15 mouse cellular contexts compared by ENCODE assay signal in the genomic region with DNA sequence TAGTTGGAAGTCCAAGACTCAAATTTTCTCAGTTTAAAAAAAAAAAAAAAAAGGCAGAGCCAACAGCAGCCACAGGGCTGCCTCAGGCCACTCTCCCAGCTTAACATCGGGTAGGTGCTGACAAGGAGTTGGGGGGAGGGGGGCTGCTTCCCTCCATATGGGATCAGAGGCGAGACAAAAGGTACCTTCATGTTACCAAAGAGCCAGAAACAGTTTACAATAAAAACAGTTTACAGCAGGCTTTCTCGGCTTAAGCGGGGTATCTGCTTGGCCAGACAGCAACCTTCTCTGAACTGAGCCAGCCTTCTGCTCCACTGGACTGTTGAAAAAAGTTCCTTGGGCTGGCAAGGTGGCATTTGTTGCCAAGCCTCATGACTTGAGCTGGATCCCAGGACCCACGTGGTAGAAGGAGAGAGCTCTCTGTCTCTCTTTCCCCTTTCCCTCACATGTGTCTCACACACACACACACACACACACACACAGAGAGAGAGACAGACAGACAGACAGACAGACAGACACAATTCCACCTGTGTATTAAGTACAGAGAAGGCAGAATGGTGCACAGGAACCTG.
A peak's percentile ranks its signal among the peaks of the same experiment; 100 is the strongest.
DNase-seq lines count a peak whose midpoint lies in the region; ATAC-seq and TF ChIP-seq lines count a peak whose summit lies in the region.
"Had no signal": no experiment of that assay in that cellular context is flagged by ENCODE, and none has a peak within 500 bp of the region (broad histone marks: within the 10 kb centered on the region; RNA-seq: fewer than 3 reads in every experiment).

No protein-coding gene starts in this region.

- H3K4me3 ChIP-seq in forebrain, embryonic 12.5 days (replicated peaks): no peak overlapping the region
- no peak overlapping the region for H3K4me3 ChIP-seq in forebrain, embryonic 10.5 days
- H3K4me3 ChIP-seq in layer of hippocampus, adult 2 months: no peak overlapping the region
- no peak overlapping the region for H3K4me3 ChIP-seq in brown adipose tissue, adult 24 weeks (ENCODE audit: insufficient read depth, low read depth, low read length)
- H3K4me3 ChIP-seq in limb, embryonic 12.5 days (replicated peaks): no peak overlapping the region
- H3K4me3 ChIP-seq: midbrain, embryonic 12.5 days had no signal

- WGBS in forebrain, embryonic 12.5 days: 23% methylated on average over 5 of the region's 5 CpGs
- 44% methylated on average over 5 of the region's 5 CpGs for WGBS in forebrain, embryonic 10.5 days
- WGBS in limb, embryonic 12.5 days: 12% methylated on average over 5 of the region's 5 CpGs

- H3K9ac ChIP-seq in forebrain, embryonic 12.5 days: no peak overlapping the region
- H3K9ac ChIP-seq in limb, embryonic 12.5 days (replicated peaks): no peak overlapping the region
- H3K9ac ChIP-seq: liver, embryonic 14.5 days; midbrain, embryonic 12.5 days had no signal

- peak overlapping the region; percentile 53; the same call in 1 of the 2 replicates for H3K27ac ChIP-seq in forebrain, embryonic 12.5 days
- no peak overlapping the region for H3K27ac ChIP-seq in forebrain, embryonic 10.5 days
- peak overlapping the region; percentile 48; the same call in 1 of the 2 replicates for H3K27ac ChIP-seq in layer of hippocampus, adult 2 months
- H3K27ac ChIP-seq in brown adipose tissue, adult 24 weeks (replicated peaks; ENCODE audit: low read depth, low read length): peak overlapping the region; percentile 89
- peak overlapping the region; percentile 77 for H3K27ac ChIP-seq in limb, embryonic 12.5 days
- H3K27ac ChIP-seq: liver, embryonic 14.5 days; stomach, postnatal 0 days had no signal

- no peaks in the 10 kb centered on the region for H3K9me3 ChIP-seq in forebrain, embryonic 12.5 days
- H3K9me3 ChIP-seq in forebrain, embryonic 10.5 days: no peaks in the 10 kb centered on the region
- H3K9me3 ChIP-seq in limb, embryonic 12.5 days: no peaks in the 10 kb centered on the region
- H3K9me3 ChIP-seq: midbrain, embryonic 12.5 days had no signal

- no peaks in the 10 kb centered on the region for H3K27me3 ChIP-seq in forebrain, embryonic 12.5 days
- no peaks in the 10 kb centered on the region for H3K27me3 ChIP-seq in forebrain, embryonic 10.5 days (ENCODE audit: poor library complexity, severe bottlenecking)
- H3K27me3 ChIP-seq in limb, embryonic 12.5 days: no peaks in the 10 kb centered on the region
- H3K27me3 ChIP-seq: midbrain, embryonic 12.5 days had no signal

- no peak overlapping the region for H3K4me2 ChIP-seq in forebrain, embryonic 12.5 days
- no peak overlapping the region for H3K4me2 ChIP-seq in limb, embryonic 12.5 days
- H3K4me2 ChIP-seq: midbrain, embryonic 12.5 days had no signal

- TF ChIP-seq CTCF in layer of hippocampus, adult 2 months (conservative IDR thresholded peaks at IDR 0.05): no peak

- DNase-seq in forebrain, embryonic 10.5 days (ENCODE audit: extremely low spot score, low spot score): no peak
- DNase-seq in layer of hippocampus, adult 2 months (ENCODE audit: low spot score in 2 of 2): peak in 1 of 2 experiments; percentile 24
- DNase-seq in layer of hippocampus, adult 11-12 months (ENCODE audit: low spot score): no peak
- DNase-seq in lung, postnatal 10 days: no peak
- no peak for DNase-seq in urinary bladder, postnatal 4 days (ENCODE audit: low spot score in 2 of 2)
- DNase-seq: lung, postnatal 4 days; spleen, adult 18-20 months; thymus, postnatal 4 days had no signal

- no peaks in the 10 kb centered on the region; the same call in 1 of the 2 replicates for H3K36me3 ChIP-seq in forebrain, embryonic 12.5 days (replicated peaks)
- H3K36me3 ChIP-seq in forebrain, embryonic 10.5 days (replicated peaks): peaks cover 29% of the 10 kb centered on the region
- H3K36me3 ChIP-seq in limb, embryonic 12.5 days: peaks cover 12% of the 10 kb centered on the region; the same call in 1 of the 2 replicates
- H3K36me3 ChIP-seq: G1E; midbrain, embryonic 12.5 days had no signal

- peaks cover 39% of the 10 kb centered on the region for H3K4me1 ChIP-seq in forebrain, embryonic 12.5 days
- H3K4me1 ChIP-seq in forebrain, embryonic 10.5 days: peaks cover 67% of the 10 kb centered on the region
- peaks cover 22% of the 10 kb centered on the region for H3K4me1 ChIP-seq in brown adipose tissue, adult 24 weeks (ENCODE audit: control insufficient read depth, insufficient read depth, insufficient read length, low read length)
- H3K4me1 ChIP-seq in limb, embryonic 12.5 days (replicated peaks): peaks cover 93% of the 10 kb centered on the region

- ATAC-seq in forebrain, embryonic 12.5 days (ENCODE audit: low FRiP score): no peak
- ATAC-seq in limb, embryonic 12.5 days (ENCODE audit: insufficient number of reproducible peaks, insufficient read depth, low FRiP score, low TSS enrichment, low read depth): no peak
